Mouse (Mus musculus): ENCODE results near the gene Abca13. TPM values are rescaled to one million over a fixed set of nuclear protein-coding genes. Genes with fewer than 3 reads are reported as not detected.

Gene Abca13
- total RNA-seq, 2 experiments from 2014 or later: 0.07 to 0.10 TPM

DNA sequence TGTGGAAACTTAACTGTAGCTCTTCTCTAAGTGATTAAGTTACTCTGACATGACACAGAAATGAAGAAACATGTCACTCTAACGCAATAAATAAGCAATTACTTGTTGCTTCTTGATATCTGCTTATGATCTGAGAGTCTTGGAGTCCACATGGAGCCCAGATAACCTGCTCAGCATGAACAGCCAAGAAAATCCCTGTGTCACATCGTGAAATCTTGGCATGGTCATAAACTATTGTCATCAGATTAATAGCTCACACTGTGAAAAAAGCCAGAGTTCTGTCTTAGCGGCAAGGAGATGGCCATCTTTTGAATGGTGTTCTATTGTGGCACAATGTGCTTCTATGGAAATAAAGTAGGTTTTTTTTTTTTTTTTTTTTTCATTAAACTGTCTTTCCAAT, 336.8 kb downstream of the Abca13 start:
- no peak for DNase-seq (ENCODE audit: low spot score in 2 of 2)

DNA sequence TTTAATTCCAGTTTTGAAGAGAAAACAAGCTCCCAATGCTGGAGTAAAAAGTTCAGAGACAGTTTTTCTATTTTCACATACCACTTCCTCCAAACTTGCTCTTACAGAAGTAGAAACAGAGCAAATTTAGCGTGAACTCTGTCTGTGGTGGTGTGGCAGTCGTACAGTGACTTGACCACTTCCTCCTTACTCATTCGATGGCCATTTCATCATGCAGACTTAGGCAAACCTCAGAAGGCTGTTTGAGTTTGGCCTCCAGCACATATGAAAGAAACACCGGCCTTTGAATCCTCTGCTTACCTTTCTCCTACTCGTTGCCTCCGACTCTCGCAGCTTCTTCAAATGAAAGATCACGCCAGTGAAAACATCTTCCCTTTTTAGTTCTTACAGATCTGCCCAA, 340.0 kb downstream of the Abca13 start:
- no peak for DNase-seq (ENCODE audit: low spot score in 2 of 2)

DNA sequence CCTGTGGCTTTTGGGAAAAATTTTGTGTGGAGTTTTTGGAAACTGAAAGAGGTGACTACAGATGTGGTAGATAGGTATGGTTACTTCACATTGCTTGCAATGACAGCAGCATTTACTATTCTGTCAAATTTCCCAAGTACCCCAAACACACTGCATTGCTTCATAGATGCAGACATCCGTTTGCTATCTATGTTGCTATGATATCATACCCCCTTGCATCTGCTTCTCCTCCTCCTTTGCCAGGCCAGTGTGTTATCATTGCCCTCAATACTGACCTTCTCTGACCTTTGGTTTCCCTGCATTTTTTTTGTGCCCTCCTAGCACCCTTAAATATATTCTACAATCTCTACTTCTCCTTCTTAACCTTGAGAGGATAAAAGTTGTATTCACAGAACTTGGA, 341.4 kb downstream of the Abca13 start:
- no peak for DNase-seq (ENCODE audit: low spot score in 2 of 2)

DNA sequence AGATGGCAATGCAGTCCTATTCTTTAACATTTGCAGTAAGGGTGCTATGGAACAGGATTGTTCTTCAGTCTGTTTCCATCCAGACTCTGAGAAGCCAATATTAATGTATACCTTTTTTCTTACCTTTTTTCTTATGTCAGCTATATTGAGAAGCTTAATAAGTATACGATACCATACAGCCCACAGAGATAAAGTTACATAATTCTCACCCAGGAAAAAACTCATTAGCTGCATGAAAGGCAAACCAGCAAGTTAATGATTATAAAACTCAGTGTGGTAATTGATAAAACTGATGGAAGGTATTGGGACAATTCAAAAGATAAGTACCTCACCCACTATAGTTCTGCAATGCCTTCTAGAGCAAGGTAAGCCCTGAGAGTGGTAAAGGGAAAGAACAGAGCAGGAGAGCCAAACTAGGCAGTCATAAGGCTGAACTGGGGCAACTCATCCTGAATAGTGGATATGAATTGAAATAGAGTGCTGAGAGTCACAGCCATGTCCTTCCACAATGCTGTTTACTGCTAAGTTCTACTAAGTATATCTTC, 342.0 kb downstream of the Abca13 start:
- no peak for DNase-seq (ENCODE audit: low spot score in 2 of 2)

DNA sequence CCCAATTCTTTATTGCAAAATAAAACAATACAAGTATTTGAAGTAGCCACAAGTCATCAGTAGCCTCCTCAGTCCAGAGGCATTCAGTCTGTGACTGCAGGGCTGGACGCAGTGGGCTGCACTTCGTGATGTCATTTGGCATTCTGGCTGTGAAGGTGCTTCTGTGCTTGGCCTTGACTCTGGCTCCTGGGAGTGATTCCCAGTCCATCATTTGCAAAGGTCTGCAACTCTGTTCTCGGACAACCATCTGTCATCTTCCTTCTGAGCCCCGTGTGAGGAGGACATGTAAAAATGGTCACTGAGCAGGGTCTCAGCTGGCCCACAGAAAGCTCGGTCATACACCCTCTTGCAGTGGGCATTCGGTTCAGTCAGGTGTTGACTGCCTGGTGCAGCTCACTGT, 345.1 kb downstream of the Abca13 start:
- no peak for DNase-seq (ENCODE audit: low spot score in 2 of 2)

DNA sequence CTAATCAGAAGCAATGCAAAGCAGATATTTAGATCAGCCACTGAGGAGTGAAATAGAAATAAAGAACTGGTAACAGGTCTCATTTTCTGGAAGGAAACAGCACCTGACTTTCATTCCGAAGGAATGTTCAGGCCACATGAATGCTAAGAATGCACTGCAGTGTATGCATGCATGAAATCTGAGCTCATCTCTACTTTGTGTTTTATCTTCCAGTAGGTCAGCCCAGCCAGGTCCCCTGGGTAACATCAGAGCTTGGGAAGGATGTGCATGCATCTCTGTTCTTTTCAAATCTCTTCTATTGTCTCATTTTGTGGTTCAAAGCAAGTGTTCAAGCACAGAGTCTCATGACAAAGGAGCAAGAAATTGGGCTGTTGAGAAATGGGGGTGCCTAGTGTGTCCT, 346.6 kb downstream of the Abca13 start:
- DNase-seq (ENCODE audit: low spot score in 2 of 2): no peak

DNA sequence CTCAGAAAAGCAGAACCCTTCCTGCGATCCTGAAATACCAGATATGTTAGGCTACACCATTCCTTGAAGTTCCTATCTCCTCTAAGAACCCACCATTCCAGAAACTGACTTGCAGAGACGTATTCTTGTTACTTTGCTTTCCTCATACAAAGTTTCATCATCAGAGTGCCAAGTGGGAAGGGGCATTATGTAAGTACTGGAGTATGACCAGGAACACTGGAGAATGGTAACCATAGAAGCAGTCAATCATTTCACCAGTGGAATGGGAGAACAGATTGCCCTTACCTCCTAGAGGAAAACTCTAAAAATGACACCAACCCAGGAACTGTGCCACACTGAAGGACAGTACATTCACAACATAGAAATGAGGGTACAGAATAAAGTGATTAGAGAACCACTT, 368.3 kb downstream of the Abca13 start:
- no peak for DNase-seq (ENCODE audit: low spot score in 2 of 2)

DNA sequence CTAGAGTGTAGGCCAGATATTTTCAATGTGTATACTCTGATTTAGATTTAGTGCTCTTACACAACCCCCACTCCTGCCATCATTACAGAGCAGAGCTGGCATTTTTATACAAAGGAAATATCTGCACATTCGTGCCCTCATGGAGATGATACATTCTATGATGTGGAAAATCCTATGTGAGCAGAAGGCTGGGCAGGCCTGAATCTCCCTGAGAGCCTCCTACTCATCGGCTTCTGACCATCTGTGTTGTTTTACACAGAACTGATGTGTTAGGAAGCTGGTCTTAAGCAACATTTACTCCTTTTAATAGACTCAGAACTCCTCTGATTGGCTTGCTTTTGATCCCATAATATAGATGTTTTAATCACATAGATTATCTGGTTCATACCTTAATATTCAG, 376.6 kb downstream of the Abca13 start:
- no peak for DNase-seq (ENCODE audit: low spot score in 2 of 2)

DNA sequence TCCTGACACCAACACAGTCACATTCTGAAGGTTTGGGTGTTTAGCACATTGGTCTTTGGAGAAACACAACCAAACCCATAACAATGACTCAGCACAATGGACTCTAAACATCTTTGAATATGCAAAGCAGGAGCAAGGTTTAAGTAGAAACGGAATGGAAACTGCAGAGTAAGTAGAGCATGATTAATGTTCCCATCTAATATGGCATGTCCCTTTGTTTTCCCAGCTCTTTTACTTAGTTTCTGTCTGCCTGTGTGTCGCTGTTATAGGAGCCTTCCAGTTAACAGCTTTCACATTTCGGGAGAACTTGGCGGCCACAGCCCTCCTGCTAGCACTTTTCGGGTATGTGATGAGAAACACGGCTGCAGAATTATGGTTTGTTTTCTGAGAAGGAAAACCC, 378.6 kb downstream of the Abca13 start:
- no peak for DNase-seq (ENCODE audit: low spot score in 2 of 2)

DNA sequence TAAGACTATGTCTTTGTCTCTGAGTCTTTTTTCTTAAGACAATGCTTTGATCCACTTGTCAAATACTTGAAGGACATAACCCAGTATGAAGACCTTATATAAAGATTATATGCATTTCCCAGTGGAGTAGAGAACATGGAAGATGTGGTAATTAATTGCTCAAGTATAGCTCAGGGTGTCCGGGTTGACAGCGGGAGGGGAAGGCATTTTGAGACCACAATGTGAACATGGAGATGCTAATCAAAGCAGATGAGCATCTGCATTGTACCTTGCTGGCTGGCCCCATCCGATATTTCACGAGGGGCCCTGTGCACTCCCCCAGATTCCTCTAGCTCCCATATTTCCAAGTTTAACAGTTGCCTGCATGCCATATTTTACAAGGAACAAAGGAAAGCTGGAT, 383.2 kb downstream of the Abca13 start:
- DNase-seq (ENCODE audit: low spot score in 2 of 2): no peak

DNA sequence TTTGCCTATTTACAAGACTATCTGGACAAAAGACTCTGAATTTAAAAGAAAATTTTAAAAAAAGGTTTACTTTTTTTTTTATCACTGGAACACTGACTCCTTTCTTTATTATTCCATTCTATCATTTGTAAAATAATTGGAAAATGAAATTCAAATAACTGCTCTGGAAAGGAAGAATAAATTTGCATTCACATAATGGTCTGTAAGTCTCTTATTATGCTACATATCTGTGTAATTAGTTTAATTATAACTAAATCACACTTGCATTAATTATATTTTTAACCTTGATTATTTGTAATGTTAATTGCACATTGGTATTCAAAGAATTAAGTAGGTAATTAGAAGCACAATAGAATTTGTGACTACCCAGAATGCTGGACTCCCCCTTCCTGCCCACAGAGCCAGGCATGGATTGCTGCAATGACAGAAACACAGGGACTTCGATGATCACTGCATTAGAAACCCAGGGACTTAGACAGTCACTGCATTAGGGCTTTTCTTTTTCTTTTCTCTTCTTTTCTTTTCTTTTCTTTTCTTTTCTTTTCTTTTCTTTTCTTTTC, 400.1 kb downstream of the Abca13 start:
- DNase-seq (ENCODE audit: low spot score in 2 of 2): no peak

DNA sequence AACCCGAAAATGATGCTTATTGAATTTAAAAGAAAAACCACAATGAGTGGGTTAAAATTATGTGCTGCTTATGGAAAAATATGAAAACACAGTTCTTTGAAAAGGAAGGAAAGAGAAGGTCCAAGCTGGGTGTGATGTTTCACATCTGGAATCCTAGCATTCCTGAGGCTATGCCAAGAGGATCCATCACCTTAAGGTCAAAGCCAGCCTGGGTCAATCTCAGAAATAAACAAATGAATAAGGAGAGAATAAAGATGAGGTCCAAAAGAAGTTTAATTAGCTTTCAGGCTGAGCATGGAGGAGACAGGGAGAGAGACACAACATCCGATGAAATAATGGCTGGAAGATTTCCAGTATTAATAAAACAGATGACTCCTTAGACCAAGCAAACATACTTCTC, 405.6 kb downstream of the Abca13 start:
- no peak for DNase-seq (ENCODE audit: low spot score in 2 of 2)

DNA sequence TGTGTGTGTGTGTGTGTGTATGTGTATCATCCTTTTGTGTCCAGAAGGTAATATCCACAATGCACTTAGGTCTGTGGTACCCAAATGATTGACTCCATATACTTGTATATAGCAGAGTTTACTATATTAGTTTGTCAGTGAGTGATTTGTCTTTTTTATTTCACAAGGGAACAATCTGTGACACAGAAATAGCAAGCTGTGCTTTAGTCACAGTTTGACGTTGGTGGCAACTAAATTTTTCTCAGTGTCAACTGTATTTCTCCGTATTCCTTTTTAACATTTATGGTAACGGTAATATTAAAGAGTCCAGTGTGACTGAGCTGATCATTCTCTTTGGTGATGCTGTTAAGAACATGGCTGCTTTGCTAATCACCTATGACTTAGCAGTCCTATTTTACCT, 409.4 kb downstream of the Abca13 start:
- DNase-seq (ENCODE audit: low spot score in 2 of 2): no peak

DNA sequence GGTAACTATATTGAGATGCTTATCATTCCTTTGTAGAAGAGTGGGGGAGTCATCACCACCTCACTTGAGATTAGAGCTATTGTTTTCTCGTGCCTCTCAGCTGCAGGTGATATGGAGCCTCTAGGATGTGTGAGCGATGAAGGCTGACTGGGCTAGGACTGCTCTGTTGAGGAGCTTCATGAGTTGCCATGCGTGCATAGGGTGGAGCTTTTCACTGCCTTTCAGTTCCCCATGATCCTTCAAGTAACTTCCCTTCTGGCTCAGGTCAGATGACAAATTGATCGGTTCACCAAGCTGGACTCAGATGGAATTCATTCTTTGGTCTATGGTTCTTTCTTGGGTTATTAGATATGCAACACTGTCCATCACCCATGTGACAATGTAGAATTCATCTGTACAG, 410.4 kb downstream of the Abca13 start:
- DNase-seq (ENCODE audit: low spot score in 2 of 2): no peak

DNA sequence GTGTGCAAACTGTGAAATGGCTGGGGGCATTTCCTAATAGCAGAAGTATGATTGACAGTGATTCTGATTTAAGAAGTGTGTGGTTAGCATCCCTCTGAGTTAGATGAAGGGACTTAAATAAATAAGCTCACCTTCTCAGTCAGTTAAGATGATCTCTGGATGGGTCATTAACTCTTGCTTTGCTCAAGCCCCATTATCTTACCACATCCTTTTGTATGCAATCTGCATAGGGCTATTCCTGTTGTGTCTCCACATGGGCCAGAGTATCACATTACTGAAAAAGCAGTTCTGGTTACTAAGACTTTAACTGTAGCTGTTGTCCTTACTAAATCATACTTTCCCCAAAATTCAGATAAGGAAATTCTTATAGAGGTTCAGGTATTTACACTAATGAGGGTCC, 416.5 kb downstream of the Abca13 start:
- DNase-seq (ENCODE audit: low spot score in 2 of 2): no peak

DNA sequence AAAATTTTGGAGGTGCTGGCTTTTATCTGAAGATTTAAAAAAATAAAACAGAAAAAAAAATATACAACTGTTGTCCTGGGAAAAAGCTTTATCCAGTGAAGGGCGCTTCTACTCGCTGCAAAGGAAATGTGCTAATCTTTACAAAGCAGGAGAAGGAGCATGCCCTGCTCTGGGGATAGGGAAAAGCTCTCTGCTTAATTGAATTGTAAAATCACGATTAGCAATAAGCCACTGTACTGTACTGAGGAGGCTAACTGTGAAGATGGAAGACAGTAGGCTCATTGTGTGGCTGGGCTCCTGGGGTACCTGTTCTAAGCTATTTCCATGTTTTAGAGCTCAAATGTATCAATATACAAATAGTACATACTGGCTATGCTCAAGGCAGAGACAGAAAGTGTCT, 417.3 kb downstream of the Abca13 start:
- no peak for DNase-seq (ENCODE audit: low spot score in 2 of 2)

DNA sequence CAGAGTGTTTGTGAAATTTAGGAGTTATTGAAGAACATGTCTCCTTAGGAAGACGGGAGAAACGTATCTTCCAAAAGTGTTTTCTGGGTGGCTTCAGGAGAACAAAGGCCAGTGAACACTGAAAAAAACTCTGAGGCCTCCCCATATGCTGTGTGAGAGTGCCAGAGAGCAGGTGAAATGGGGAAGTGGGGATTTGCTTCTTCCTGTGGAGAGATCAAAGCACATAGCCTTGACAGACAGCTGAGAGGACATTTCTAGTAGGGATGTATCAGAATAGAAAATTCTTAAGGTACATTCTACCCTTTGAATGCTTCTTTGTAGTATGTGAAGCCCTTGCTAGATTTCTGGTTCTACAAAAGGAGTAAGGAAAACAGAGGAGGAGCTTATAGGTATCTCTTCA, 424.4 kb downstream of the Abca13 start:
- no peak for DNase-seq (ENCODE audit: low spot score in 2 of 2)

DNA sequence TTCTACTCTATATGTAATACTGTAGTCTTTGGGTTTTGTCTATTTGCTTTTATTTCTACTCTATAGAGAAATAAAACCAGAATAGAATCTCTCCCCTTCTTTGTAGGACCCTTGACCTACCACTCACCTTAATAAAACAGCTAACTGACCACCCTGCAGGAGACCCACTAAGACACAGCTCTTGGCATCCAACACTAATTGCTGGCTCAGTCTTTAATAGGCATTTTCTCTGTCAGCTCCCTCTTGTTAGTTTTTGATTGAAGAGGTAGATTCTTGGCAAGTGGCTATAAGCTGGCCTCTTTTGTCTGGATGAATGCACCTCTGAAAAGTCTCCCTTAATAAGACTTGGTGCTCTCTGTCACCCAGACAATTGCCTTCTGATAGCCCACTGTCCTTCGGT, 424.9 kb downstream of the Abca13 start:
- DNase-seq (ENCODE audit: low spot score in 2 of 2): no peak

DNA sequence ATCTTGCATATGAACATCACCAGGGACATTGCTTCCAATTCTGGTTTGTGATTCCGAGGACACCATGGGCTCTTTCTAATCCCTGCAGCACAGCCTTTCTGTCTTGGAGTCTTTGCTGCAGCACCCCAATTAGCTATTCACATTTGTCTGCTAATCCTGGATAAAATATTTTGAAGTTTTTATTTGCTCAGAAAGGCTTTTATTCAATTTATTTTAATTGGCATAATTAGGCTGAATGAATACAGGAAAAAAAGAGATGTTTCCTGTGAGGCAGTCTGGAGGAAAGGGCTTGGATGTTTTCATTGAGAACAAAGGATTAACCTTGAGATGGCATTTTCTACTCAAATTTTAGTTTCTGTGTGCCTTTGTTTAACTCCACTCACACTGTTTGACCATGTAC, 428.2 kb downstream of the Abca13 start:
- no peak for DNase-seq (ENCODE audit: low spot score in 2 of 2)

DNA sequence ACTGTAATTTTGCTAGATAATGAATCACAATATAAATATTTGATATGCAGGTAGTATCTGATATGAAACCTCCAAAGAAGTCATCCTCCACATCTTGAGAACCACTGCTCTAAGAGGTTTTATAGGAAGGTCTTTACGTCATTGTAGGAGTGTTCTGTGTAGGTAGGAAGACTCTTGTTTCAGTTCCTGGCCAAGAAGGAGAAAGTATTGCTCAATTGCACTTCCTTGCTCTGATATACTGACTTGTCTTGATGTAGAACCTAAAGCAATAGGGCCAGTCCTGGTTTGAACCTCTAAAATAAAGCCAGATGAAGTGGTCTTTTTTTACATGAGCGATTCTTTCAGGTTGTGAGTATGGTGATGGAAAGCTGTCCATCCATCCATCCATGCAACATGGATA, 431.1 kb downstream of the Abca13 start:
- DNase-seq (ENCODE audit: low spot score in 2 of 2): no peak

DNA sequence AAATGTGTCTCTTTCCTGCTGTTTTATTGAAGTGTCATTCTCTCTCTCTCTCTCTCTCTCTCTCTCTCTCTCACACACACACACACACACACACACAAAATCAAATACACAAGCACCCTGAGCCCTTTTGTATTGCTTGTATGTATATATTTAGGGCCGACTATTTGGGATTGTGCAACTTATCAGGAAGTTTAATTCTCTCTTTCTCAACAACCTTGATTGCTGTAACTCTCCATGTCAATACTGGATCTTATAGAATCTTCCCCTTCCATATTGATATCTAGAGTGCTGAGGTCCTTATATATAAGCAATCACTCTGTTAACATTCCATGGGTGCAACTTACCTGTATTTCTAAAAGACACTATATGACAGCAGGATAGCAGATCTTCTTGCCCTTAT, 433.0 kb downstream of the Abca13 start:
- no peak for DNase-seq (ENCODE audit: low spot score in 2 of 2)

DNA sequence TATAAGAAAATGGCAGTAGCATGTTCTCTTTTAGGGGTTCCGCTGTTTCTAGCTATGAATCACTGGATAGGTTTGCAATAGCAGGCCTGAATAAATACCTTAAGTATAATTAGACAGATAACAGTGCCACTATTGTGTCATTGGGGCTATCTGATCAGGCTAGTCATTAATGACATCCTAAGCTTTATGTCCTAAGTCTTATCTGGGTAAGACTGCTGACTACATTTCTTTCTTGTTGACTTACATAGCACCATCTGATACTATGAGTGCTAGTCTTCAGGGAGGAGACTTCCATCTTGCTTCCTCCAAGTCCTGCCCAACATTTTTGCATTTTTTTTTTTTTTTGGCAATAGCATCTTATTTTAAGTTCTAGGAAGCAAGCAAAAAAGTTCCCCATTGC, 434.1 kb downstream of the Abca13 start:
- DNase-seq (ENCODE audit: low spot score in 2 of 2): no peak

DNA sequence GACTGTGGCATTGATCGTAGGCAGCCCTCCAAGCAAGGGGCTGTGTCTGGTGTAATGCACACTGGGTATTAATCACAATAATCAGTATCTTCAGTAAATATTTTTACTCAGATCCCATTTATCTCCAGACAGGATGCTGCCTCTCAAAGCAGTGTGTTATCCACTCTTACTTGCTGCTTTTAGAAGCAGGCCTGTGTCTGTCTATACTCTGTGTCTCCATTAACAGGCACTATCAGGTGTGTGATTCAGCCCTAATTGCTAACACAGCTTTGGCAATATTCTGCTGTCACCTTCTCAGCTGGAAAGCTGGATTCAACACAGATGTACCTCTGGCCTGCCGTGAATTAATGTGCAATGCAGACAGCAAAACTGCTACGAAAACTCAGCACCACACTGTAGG, 455.5 kb downstream of the Abca13 start:
- no peak for DNase-seq (ENCODE audit: low spot score in 2 of 2)

DNA sequence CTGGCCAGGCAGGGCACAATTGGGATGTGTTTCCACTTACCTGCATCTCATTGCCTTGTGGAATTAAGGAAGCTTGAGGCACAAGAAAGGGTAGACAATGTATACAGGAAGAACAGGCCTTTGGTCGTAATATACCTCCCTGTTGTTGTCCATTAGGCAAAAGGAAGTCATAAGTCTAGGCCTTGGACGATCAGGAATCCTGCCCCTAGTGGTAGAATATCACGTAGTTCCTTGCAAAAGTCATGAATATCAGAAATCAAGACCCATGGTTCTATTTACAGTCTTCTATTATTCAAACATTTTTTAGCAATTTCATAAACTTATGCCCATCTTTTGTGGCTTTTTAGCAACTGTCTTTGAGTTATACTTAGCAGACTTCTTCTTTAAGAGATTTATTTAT, 456.2 kb downstream of the Abca13 start:
- no peak for DNase-seq (ENCODE audit: low spot score in 2 of 2)
